Mouse (Mus musculus) spleen, adult 2 months (tissue): ENCODE data around the gene Mreg.

Experiments used
- CTCF ChIP-seq: fragments of 200-500 bp; IDR thresholded peaks from 2 replicates; pipeline ENCODE4 v1.5.1; 2011; ENCODE audit warnings: mild to moderate bottlenecking, inconsistent platforms; ENCODE audit not compliant: insufficient read depth, insufficient read length, insufficient replicate concordance; ENCODE audit errors: extremely low read depth
- POLR2A ChIP-seq: fragments of 200-500 bp; IDR thresholded peaks from 2 replicates; pipeline ENCODE4 v1.6.1; 2011; ENCODE audit warnings: low read depth, low read length, inconsistent platforms

- TF ChIP-seq CTCF: no peak
- no peak for TF ChIP-seq POLR2A
Measured at GRCm38 (mm10) chr1:72202705-72203104, 9.4 kb downstream of the Mreg start.
